In the genomic region with DNA sequence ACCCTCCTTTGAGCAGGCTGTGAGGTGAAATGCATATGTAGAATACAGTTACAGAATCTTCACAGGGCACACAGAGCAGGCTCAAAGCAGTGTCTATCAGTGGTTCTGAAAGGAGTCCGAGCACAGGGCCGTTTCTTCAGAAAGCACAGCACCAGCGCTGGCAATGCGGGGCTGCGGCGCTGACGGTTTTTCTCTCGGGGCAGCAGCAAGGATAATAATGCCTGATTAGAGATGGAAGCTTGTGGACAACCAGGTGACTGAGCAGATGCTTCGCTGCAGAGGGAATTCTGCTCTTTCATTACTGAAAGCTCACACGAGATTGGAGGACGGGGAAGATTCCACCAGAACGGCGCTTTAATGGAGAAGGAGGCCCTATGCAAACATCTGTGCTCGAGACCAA, we compare ENCODE assay signal across 19 mouse cellular contexts.
DNase-seq lines count a peak whose midpoint lies in the region; ATAC-seq lines count a peak whose summit lies in the region.
"Had no signal": no experiment of that assay in that cellular context is flagged by ENCODE, and none has a peak within 500 bp of the region (broad histone marks: within the 10 kb centered on the region; RNA-seq: fewer than 3 reads in every experiment).

No protein-coding gene starts in this region.

- H3K4me2 ChIP-seq in forebrain, embryonic 16.5 days (ENCODE audit: low read length): no peak overlapping the region
- peak overlapping the region; percentile 42 for H3K4me2 ChIP-seq in midbrain, embryonic 14.5 days (ENCODE audit: low read length)
- H3K4me2 ChIP-seq: liver, embryonic 15.5 days had no signal

- DNase-seq in frontal cortex, postnatal 14 days (ENCODE audit: low spot score in 2 of 2): no peak
- peak; percentile 44 for DNase-seq in R1 (ENCODE audit: low read depth, low spot score)
- peak; percentile 67 for DNase-seq in midbrain, embryonic 14.5 days
- no peak for DNase-seq in spleen, postnatal 4 days (ENCODE audit: low spot score in 2 of 2)
- no peak for DNase-seq in cerebellum, postnatal 25 days
- DNase-seq in ovary, postnatal 14 days (ENCODE audit: low spot score): no peak
- DNase-seq: adrenal gland, postnatal 25 days; embryo, embryonic 11 days; heart, postnatal 36 days; kidney, adult 2 months; layer of hippocampus, postnatal 36 days; lung, postnatal 36 days; right cerebral cortex, adult 18-20 months; spleen, adult 18-20 months had no signal

- no peaks in the 10 kb centered on the region for H3K36me3 ChIP-seq in forebrain, embryonic 16.5 days (ENCODE audit: control insufficient read depth, insufficient read depth)
- no peaks in the 10 kb centered on the region for H3K36me3 ChIP-seq in midbrain, embryonic 14.5 days (ENCODE audit: control insufficient read depth, insufficient read depth, low read length)
- H3K36me3 ChIP-seq: heart, embryonic 10.5 days; liver, embryonic 15.5 days had no signal

- ATAC-seq in frontal cortex, adult (ENCODE audit: low TSS enrichment): peak; percentile 36
- ATAC-seq in forebrain, embryonic 16.5 days: 0 out of 2 replicates have a peak, but pooled peaks have one; percentile 26
- 0 out of 2 replicates have a peak, but pooled peaks have one; percentile 7 for ATAC-seq in midbrain, embryonic 14.5 days (ENCODE audit: low FRiP score, low TSS enrichment)

- peak overlapping the region; percentile 65 for H3K27ac ChIP-seq in forebrain, embryonic 16.5 days (ENCODE audit: low read length)
- H3K27ac ChIP-seq in midbrain, embryonic 14.5 days (replicated peaks; ENCODE audit: low read depth, low read length): peak overlapping the region; percentile 60; the same call in 1 of the 2 replicates
- H3K27ac ChIP-seq: heart, embryonic 10.5 days; liver, embryonic 15.5 days had no signal

- H3K9ac ChIP-seq in forebrain, embryonic 16.5 days (replicated peaks; ENCODE audit: low read depth, low read length): no peak overlapping the region
- peak overlapping the region; percentile 18; the same call in 1 of the 2 replicates for H3K9ac ChIP-seq in midbrain, embryonic 14.5 days (replicated peaks; ENCODE audit: low read length)
- H3K9ac ChIP-seq: liver, embryonic 15.5 days had no signal

- H3K9me3 ChIP-seq in forebrain, embryonic 16.5 days (ENCODE audit: control insufficient read depth, low read length): no peaks in the 10 kb centered on the region
- H3K9me3 ChIP-seq in midbrain, embryonic 14.5 days (ENCODE audit: control insufficient read depth, low read length): no peaks in the 10 kb centered on the region
- H3K9me3 ChIP-seq: heart, embryonic 10.5 days; liver, embryonic 15.5 days had no signal

- H3K4me1 ChIP-seq in forebrain, embryonic 16.5 days (replicated peaks; ENCODE audit: control insufficient read depth, insufficient read depth, low read length): peaks cover 13% of the 10 kb centered on the region
- H3K4me1 ChIP-seq in midbrain, embryonic 14.5 days (ENCODE audit: control insufficient read depth, insufficient read depth, low read length): peaks cover 17% of the 10 kb centered on the region
- H3K4me1 ChIP-seq: liver, embryonic 15.5 days had no signal

- 38% methylated on average over 14 of the region's 14 CpGs for WGBS in forebrain, embryonic 16.5 days
- 25% methylated on average over 14 of the region's 14 CpGs for WGBS in midbrain, embryonic 14.5 days

- no peaks in the 10 kb centered on the region for H3K27me3 ChIP-seq in forebrain, embryonic 16.5 days (replicated peaks; ENCODE audit: control insufficient read depth, insufficient read depth, low read length)
- no peaks in the 10 kb centered on the region for H3K27me3 ChIP-seq in midbrain, embryonic 14.5 days (ENCODE audit: control insufficient read depth, insufficient read depth, low read length)
- H3K27me3 ChIP-seq: liver, embryonic 15.5 days had no signal

- H3K4me3 ChIP-seq in forebrain, embryonic 16.5 days (replicated peaks; ENCODE audit: low read length): no peak overlapping the region
- no peak overlapping the region for H3K4me3 ChIP-seq in midbrain, embryonic 14.5 days (replicated peaks; ENCODE audit: low read depth, low read length)
- H3K4me3 ChIP-seq: heart, embryonic 10.5 days; liver, embryonic 15.5 days; myocyte had no signal

Comparison
In these comparisons a context has a peak if more than half of its experiments do, and no peak if none do; other contexts are left out.
1. DNase-seq: peak in R1 (single experiment) and midbrain, embryonic 14.5 days (single experiment); none in frontal cortex, postnatal 14 days (0 of 2), spleen, postnatal 4 days (0 of 2), cerebellum, postnatal 25 days (0 of 2) and ovary, postnatal 14 days (single experiment).
2. Peak in every context shown above with its lines, with median percentiles within 50 percentile points of each other: ATAC-seq.